8 mouse cellular contexts compared by ENCODE assay signal in genomic region chr12:84863196-84863595, GRCm38 (mm10).
"Had no signal": no experiment of that assay in that cellular context is flagged by ENCODE, and none has a peak within 500 bp of the region (broad histone marks: within the 10 kb centered on the region; RNA-seq: fewer than 3 reads in every experiment).

No protein-coding gene starts in this region.

- DNase-seq: kidney, adult 11 months; kidney, adult 9 months; kidney, postnatal 36 days; lung, embryonic 14.5 days; lung, postnatal 10 days; lung, postnatal 4 days; retina, postnatal 1 day; thymus, postnatal 36 days had no signal
